Mouse (Mus musculus) MEL (cell line): ENCODE data around the gene Defb43. TPM values are rescaled to one million over a fixed set of nuclear protein-coding genes. Genes with fewer than 3 reads are reported as not detected.

Experiments used
- DNase-seq: peaks from one replicate; pipeline ENCODE4 v3.0.0; 2011; ENCODE audit warnings: low read depth, low spot score
- H3K27ac ChIP-seq: 2 replicates; pipeline ENCODE4 v1.5.1; 2012; ENCODE audit warnings: low read depth, mild to moderate bottlenecking, control low read depth, low read length, moderate library complexity; ENCODE audit not compliant: control insufficient read depth
- H3K27me3 ChIP-seq, 2 experiments: fragments of 150-350 bp in 1 of 2; sonication (generic) in 1 of 2; 2 replicates each; pipeline ENCODE4 v1.6.1; 2012; ENCODE audit warnings: low read length in 2 of 2, mild to moderate bottlenecking in 2 of 2, improper control_type of control experiment in 1 of 2, moderate library complexity in 1 of 2; ENCODE audit not compliant: insufficient read depth in 2 of 2, control insufficient read depth in 1 of 2
- H3K36me3 ChIP-seq, 2 experiments: 2 replicates each; pipeline ENCODE4 v1.6.1; 2012 to 2014; ENCODE audit warnings: low read length in 2 of 2, improper control_type of control experiment in 1 of 2, inconsistent platforms in 1 of 2, mild to moderate bottlenecking in 1 of 2; ENCODE audit not compliant: insufficient read depth in 2 of 2, control insufficient read depth in 1 of 2
- H3K4me1 ChIP-seq, 2 experiments: fragments of 150-350 bp in 1 of 2; sonication (generic) in 1 of 2; 2 replicates each; pipeline ENCODE4 v1.6.1; 2012; ENCODE audit warnings: low read length in 2 of 2, improper control_type of control experiment in 1 of 2, mild to moderate bottlenecking in 1 of 2; ENCODE audit not compliant: insufficient read depth in 2 of 2, control insufficient read depth in 1 of 2
- H3K4me3 ChIP-seq, 2 experiments: fragments of 150-350 bp in 1 of 2; sonication (generic) in 1 of 2; 2 replicates each; pipeline ENCODE4 v1.5.1; 2012; ENCODE audit warnings: low read depth in 2 of 2, low read length in 2 of 2, mild to moderate bottlenecking in 2 of 2, moderate library complexity in 2 of 2, control low read depth in 1 of 2, improper control_type of control experiment in 1 of 2; ENCODE audit not compliant: control insufficient read depth in 1 of 2, insufficient read depth in 1 of 2
- H3K79me2 ChIP-seq: 2 replicates; pipeline ENCODE4 v1.6.1; 2012; ENCODE audit warnings: mild to moderate bottlenecking, low read length, moderate library complexity; ENCODE audit not compliant: control insufficient read depth, poor library complexity, insufficient read depth
- H3K9ac ChIP-seq: 2 replicates; pipeline ENCODE4 v1.6.1; 2012; ENCODE audit warnings: low read depth, mild to moderate bottlenecking, control low read depth, low read length, moderate library complexity; ENCODE audit not compliant: control insufficient read depth, poor library complexity, severe bottlenecking
- H3K9me3 ChIP-seq: fragments of 150-350 bp; sonication (generic); replicated peaks from 2 replicates; pipeline ENCODE4 v1.6.1; 2012; ENCODE audit warnings: mild to moderate bottlenecking, low read length, improper control_type of control experiment, moderate library complexity; ENCODE audit not compliant: insufficient read depth
- CHD1 ChIP-seq: IDR thresholded peaks from 2 replicates; pipeline ENCODE4 v1.6.1; 2012; ENCODE audit warnings: low read depth, mild to moderate bottlenecking, inconsistent platforms, low read length, improper control_type of control experiment
- CHD2 ChIP-seq: IDR thresholded peaks from 2 replicates; pipeline ENCODE4 v1.6.1; 2011; ENCODE audit warnings: low read length, improper control_type of control experiment
- CTCF ChIP-seq, 3 experiments: IDR thresholded peaks in 2 of 3; conservative IDR thresholded peaks in 1 of 3; 2 replicates each; pipeline ENCODE4 v1.5.1; 2011 to 2012; ENCODE audit warnings: low read length in 3 of 3, low read depth in 2 of 3, mild to moderate bottlenecking in 2 of 3, improper control_type of control experiment in 1 of 3, inconsistent platforms in 1 of 3, mixed read lengths in 1 of 3, moderate library complexity in 1 of 3; ENCODE audit not compliant: control insufficient read depth in 1 of 3, insufficient read depth in 1 of 3, poor library complexity in 1 of 3, severe bottlenecking in 1 of 3
- E2F4 ChIP-seq: IDR thresholded peaks from 2 replicates; pipeline ENCODE4 v1.6.1; 2011; ENCODE audit warnings: low read depth, low read length, improper control_type of control experiment, borderline replicate concordance
- ELF1 ChIP-seq: IDR thresholded peaks from 2 replicates; pipeline ENCODE4 v1.6.1; 2014; ENCODE audit warnings: low read depth, mild to moderate bottlenecking, inconsistent platforms, low read length, improper control_type of control experiment, moderate library complexity
- GABPA ChIP-seq: IDR thresholded peaks from 2 replicates; pipeline ENCODE4 v1.6.1; 2012; ENCODE audit warnings: low read depth, mild to moderate bottlenecking, inconsistent platforms, low read length, improper control_type of control experiment, moderate library complexity
- GATA1 ChIP-seq: IDR thresholded peaks from 2 replicates; pipeline ENCODE4 v1.6.1; 2011; ENCODE audit warnings: low read depth, low read length, improper control_type of control experiment
- JUND ChIP-seq: IDR thresholded peaks from 2 replicates; pipeline ENCODE4 v1.6.1; 2011; ENCODE audit warnings: low read depth, mild to moderate bottlenecking, improper control_type of control experiment, low read length
- MEF2A ChIP-seq: IDR thresholded peaks from 2 replicates; pipeline ENCODE4 v1.6.1; 2014; ENCODE audit warnings: low read depth, mild to moderate bottlenecking, inconsistent platforms, low read length, improper control_type of control experiment; ENCODE audit not compliant: poor library complexity, insufficient replicate concordance, severe bottlenecking; ENCODE audit errors: extremely low read depth
- MXI1 ChIP-seq: IDR thresholded peaks from 2 replicates; pipeline ENCODE4 v1.6.1; 2011; ENCODE audit warnings: mild to moderate bottlenecking, low read depth, low read length, improper control_type of control experiment
- NRF1 ChIP-seq: IDR thresholded peaks from 2 replicates; pipeline ENCODE4 v1.6.1; 2014; ENCODE audit warnings: low read depth, mild to moderate bottlenecking, inconsistent platforms, low read length, improper control_type of control experiment, moderate library complexity; ENCODE audit not compliant: poor library complexity, insufficient read depth, severe bottlenecking
- POLR2A ChIP-seq, 2 experiments: IDR thresholded peaks; 2 replicates each; pipeline ENCODE4 v1.6.1; 2011 to 2012; ENCODE audit warnings: low read length in 2 of 2, mild to moderate bottlenecking in 2 of 2, control low read depth in 1 of 2, improper control_type of control experiment in 1 of 2, low read depth in 1 of 2, moderate library complexity in 1 of 2; ENCODE audit not compliant: control insufficient read depth in 1 of 2, insufficient read depth in 1 of 2, poor library complexity in 1 of 2
- RAD21 ChIP-seq: IDR thresholded peaks from 2 replicates; pipeline ENCODE4 v1.6.1; 2011; ENCODE audit warnings: mild to moderate bottlenecking, low read depth, low read length, improper control_type of control experiment
- RCOR1 ChIP-seq: IDR thresholded peaks from 2 replicates; pipeline ENCODE4 v1.6.1; 2012; ENCODE audit warnings: low read depth, mild to moderate bottlenecking, inconsistent platforms, low read length, improper control_type of control experiment
- SIN3A ChIP-seq: IDR thresholded peaks from 2 replicates; pipeline ENCODE4 v1.6.1; 2012; ENCODE audit warnings: low read length, improper control_type of control experiment, inconsistent platforms
- SMC3 ChIP-seq: IDR thresholded peaks from 2 replicates; pipeline ENCODE4 v1.6.1; 2011; ENCODE audit warnings: low read depth, low read length, improper control_type of control experiment
- TAL1 ChIP-seq: IDR thresholded peaks from 2 replicates; pipeline ENCODE4 v1.6.1; 2012; ENCODE audit warnings: mild to moderate bottlenecking, inconsistent platforms, low read length, moderate library complexity, mixed read lengths
- TCF12 ChIP-seq: IDR thresholded peaks from 2 replicates; pipeline ENCODE4 v1.6.1; 2014; ENCODE audit warnings: low read depth, mild to moderate bottlenecking, inconsistent platforms, low read length, improper control_type of control experiment, moderate library complexity
- USF1 ChIP-seq: IDR thresholded peaks from 2 replicates; pipeline ENCODE4 v1.6.1; 2014; ENCODE audit warnings: low read depth, mild to moderate bottlenecking, inconsistent platforms, low read length, improper control_type of control experiment, moderate library complexity
- USF2 ChIP-seq, 2 experiments: IDR thresholded peaks; 2 replicates each; pipeline ENCODE4 v1.6.1; 2011 to 2012; ENCODE audit warnings: improper control_type of control experiment in 2 of 2, low read length in 2 of 2, borderline replicate concordance in 1 of 2, inconsistent platforms in 1 of 2, low read depth in 1 of 2, mild to moderate bottlenecking in 1 of 2; ENCODE audit not compliant: insufficient read depth in 1 of 2
- ZC3H11A ChIP-seq: IDR thresholded peaks from 2 replicates; pipeline ENCODE4 v1.6.1; 2012; ENCODE audit warnings: low read depth, mild to moderate bottlenecking, inconsistent platforms, low read length, improper control_type of control experiment
- polyA plus RNA-seq, 2 experiments: library from polyadenylated mRNA; stranded (reverse) in 1 of 2; unstranded in 1 of 2; fragments of >175 nt in 1 of 2; fragments of >200 nt in 1 of 2; gene quantifications; 2 replicates each; pipeline versions ENCODE4 v1.2.1 to v1.2.4; 2012; ENCODE audit warnings: low replicate concordance in 2 of 2, low read depth in 1 of 2; ENCODE audit not compliant: insufficient read length in 2 of 2, insufficient read depth in 1 of 2, missing spikeins in 1 of 2
- total RNA-seq: library from RNA; depleted of rRNA; stranded (reverse); fragments of 300-350 nt; gene quantifications from 2 replicates; pipeline ENCODE4 v1.2.3, GENCODE M21; 2012

Defb43 gene
- total and polyA plus RNA-seq, 3 experiments = not detected

DNA sequence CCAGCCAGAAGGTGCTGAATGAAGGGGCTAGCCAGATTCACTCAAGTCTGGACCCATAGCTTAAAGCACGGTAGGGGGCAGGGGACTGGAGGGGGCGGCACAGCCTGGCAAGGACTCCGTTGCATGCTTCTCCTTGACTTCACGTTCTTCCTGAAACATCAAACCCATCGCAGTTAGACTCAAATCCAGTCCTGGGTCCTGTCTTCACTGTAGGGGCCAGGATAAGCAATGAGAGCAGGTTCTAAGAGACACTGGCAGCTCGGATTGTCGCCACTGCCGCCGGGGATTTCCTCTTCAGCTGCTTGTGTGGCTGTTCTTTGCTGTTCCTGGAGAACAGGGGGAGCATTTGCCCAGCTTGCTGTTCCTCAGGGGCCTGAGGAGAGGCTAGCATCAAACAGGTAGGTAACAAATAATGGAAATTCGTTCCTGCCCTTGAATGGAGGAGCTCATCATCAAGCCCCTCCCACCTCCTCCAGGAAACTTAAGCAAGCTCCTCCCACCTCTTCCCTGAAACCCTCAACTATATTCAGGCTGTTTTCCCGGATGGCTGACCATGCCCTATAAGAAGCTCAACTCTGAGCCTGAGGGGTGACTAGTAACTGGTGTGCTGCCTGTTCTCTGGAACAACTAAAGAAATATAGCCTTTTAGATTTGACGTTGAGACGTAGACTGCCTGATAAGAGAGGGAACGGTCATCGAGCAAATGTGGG, 45.6 kb upstream of the Defb43 start:
- Histone ChIP-seq H3K9ac (no peak overlapping the region), H3K79me2 (no peaks in the 10 kb centered on the region), H3K9me3 (no peaks in the 10 kb centered on the region), H3K27me3 (no peaks in the 10 kb centered on the region; a peak in 1 of 4 replicates), H3K4me3 (no peak overlapping the region), H3K36me3 (no peaks in the 10 kb centered on the region)
- DNase-seq = no peak
- no peak for TF ChIP-seq JUND
- TF ChIP-seq ZC3H11A = no peak
- TF ChIP-seq CHD2 = no peak
- TF ChIP-seq NRF1 = no peak
- TF ChIP-seq E2F4 = no peak
- TF ChIP-seq CHD1 = no peak
- TF ChIP-seq GABPA = no peak
- TF ChIP-seq USF1 = no peak
- no peak for TF ChIP-seq USF2 (IDR thresholded peaks at IDR 0.05; ENCODE audit: borderline replicate concordance in 1 of 2, insufficient read depth in 1 of 2, low read depth in 1 of 2, low read length in 2 of 2)
- no peak for TF ChIP-seq CTCF (IDR thresholded peaks at IDR 0.05 in 2 of 3, conservative IDR thresholded peaks at IDR 0.05 in 1 of 3; ENCODE audit: control insufficient read depth in 1 of 3, insufficient read depth in 1 of 3, low read depth in 2 of 3, low read length in 3 of 3, poor library complexity in 1 of 3, severe bottlenecking in 1 of 3)
- no peak for TF ChIP-seq TCF12
- no peak for TF ChIP-seq MEF2A
- TF ChIP-seq ELF1 = no peak
- TF ChIP-seq SIN3A = no peak
- TF ChIP-seq TAL1 = no peak
- TF ChIP-seq POLR2A (IDR thresholded peaks at IDR 0.05; ENCODE audit: control insufficient read depth in 1 of 2, insufficient read depth in 1 of 2, low read depth in 1 of 2, low read length in 2 of 2, poor library complexity in 1 of 2) = no peak
- no peak for TF ChIP-seq RCOR1
- TF ChIP-seq GATA1 = no peak
- TF ChIP-seq, all 39 proteins: peak for 0
- Histone ChIP-seq H3K27ac (no peak overlapping the region), H3K4me1 (no peaks in the 10 kb centered on the region)

DNA sequence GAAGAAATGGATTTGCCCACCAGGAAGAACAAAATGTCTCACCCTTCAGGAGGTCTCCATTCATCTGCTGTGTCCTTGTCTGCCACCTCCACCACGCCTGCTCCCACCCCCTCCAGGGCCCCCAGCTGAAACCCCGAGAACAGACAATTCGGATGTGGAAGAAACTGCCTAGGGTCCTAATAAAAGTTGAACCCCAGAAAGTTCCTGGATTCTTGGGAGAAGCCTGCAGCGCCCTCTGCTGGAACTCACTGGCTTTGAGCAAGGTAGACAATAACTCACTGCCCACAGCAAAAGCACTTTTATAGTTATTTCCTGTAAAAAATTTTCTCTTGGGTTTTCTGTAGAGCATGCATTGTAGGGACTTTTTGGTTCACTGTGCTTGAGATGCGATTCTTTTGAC, 36.5 kb upstream of the Defb43 start:
- Histone ChIP-seq H3K9ac (no peak overlapping the region), H3K9me3 (no peaks in the 10 kb centered on the region), H3K4me3 (no peak overlapping the region), H3K79me2 (no peaks in the 10 kb centered on the region)
- TF ChIP-seq ZC3H11A = peak; percentile 87
- TF ChIP-seq SMC3 = peak; percentile 78
- peak; percentile 89 for TF ChIP-seq RAD21
- TF ChIP-seq MXI1 = no peak
- TF ChIP-seq CTCF (IDR thresholded peaks at IDR 0.05 in 2 of 3, conservative IDR thresholded peaks at IDR 0.05 in 1 of 3; ENCODE audit: control insufficient read depth in 1 of 3, insufficient read depth in 1 of 3, low read depth in 2 of 3, low read length in 3 of 3, poor library complexity in 1 of 3, severe bottlenecking in 1 of 3) = peak; percentile 77 to 89 (median 81)
- TF ChIP-seq, all 39 proteins: peak for 4
- Histone ChIP-seq H3K36me3 (peaks cover 0 to 7% of the 10 kb centered on the region in 2 experiments; a peak in 1 of 4 replicates), H3K4me1 (peaks cover under 1 to 5% of the 10 kb centered on the region in 2 experiments), H3K27ac (no peak overlapping the region), H3K27me3 (no peaks in the 10 kb centered on the region)
- peak; percentile 70 for DNase-seq
